ENCODE assay signal across 10 mouse cellular contexts in the genomic region with DNA sequence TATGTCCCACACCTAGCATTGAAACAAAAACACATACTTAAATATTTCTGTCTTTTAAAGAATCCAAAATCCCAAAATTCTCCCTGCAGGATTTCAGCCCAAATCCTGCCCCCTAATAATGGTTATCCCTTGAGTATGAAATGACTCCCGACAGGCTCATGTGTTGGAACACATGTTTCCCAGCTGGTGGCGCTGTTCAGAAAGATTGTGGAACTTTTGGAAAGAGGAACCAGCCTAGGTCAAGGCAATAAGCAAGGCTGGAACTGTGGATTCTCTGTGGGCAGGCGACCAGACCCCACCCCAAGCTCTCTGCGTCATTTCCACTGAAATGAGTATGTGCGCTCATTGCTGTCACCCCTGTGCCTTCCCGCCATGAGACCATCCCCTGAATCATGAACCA. TPM values are rescaled to one million over a fixed set of nuclear protein-coding genes. Genes with fewer than 3 reads are reported as not detected.
A peak's percentile ranks its signal among the peaks of the same experiment; 100 is the strongest.
DNase-seq lines count a peak whose midpoint lies in the region; ATAC-seq and TF ChIP-seq lines count a peak whose summit lies in the region.
"Had no signal": no experiment of that assay in that cellular context is flagged by ENCODE, and none has a peak within 500 bp of the region (broad histone marks: within the 10 kb centered on the region; RNA-seq: fewer than 3 reads in every experiment).

No protein-coding gene starts in this region.

- peak; percentile 20 for DNase-seq in heart, postnatal 4 days
- no peak for DNase-seq in heart, adult 8-10 months (ENCODE audit: low spot score)
- DNase-seq in B cell, adult 2 months, result peak; percentile 8 to 27
- DNase-seq in Patski (ENCODE audit: low read depth, low spot score), result no peak
- peak; percentile 34 for DNase-seq in lung, adult 2 months
- DNase-seq in spleen, postnatal 4 days (ENCODE audit: low spot score in 2 of 2), result no peak
- DNase-seq in forebrain, embryonic 10.5 days (ENCODE audit: extremely low spot score, low spot score), result no peak

- no peaks in the 10 kb centered on the region for H3K4me1 ChIP-seq in lung, adult 2 months (ENCODE audit: control insufficient read depth, insufficient read depth, low read length)
- no peaks in the 10 kb centered on the region; the same call in 1 of the 2 replicates for H3K4me1 ChIP-seq in forebrain, embryonic 10.5 days
- H3K4me1 ChIP-seq: lung, embryonic 15.5 days had no signal

- ATAC-seq in Patski, result no peak
- ATAC-seq in activated CD4-positive, CD25-positive, alpha-beta regulatory T cell, adult 4 months, result no peak

- no peaks in the 10 kb centered on the region; the same call in 1 of the 2 replicates for H3K9me3 ChIP-seq in forebrain, embryonic 10.5 days
- H3K9me3 ChIP-seq: lung, embryonic 15.5 days had no signal

- 75% methylated on average over 6 of the region's 6 CpGs for WGBS in lung, adult 2 months
- WGBS in forebrain, embryonic 10.5 days, result 86% methylated on average over 6 of the region's 6 CpGs

- no peak for TF ChIP-seq POLR2A in lung, adult 2 months (IDR thresholded peaks at IDR 0.05; ENCODE audit: borderline replicate concordance, extremely low read depth, low read depth, low read length)

- no peak overlapping the region for H3K27ac ChIP-seq in forebrain, embryonic 10.5 days
- H3K27ac ChIP-seq: lung, embryonic 15.5 days had no signal

- H3K4me3 ChIP-seq in lung, adult 2 months (replicated peaks; ENCODE audit: extremely low read depth, low read depth, low read length), result no peak overlapping the region
- H3K4me3 ChIP-seq in forebrain, embryonic 10.5 days, result no peak overlapping the region
- H3K4me3 ChIP-seq: erythroblast, embryonic 14.5 days; lung, embryonic 15.5 days had no signal

- TF ChIP-seq CTCF in Patski (IDR thresholded peaks at IDR 0.05), result peak; percentile 61
- TF ChIP-seq CTCF in lung, adult 2 months (IDR thresholded peaks at IDR 0.05; ENCODE audit: insufficient read depth, low read length), result peak; percentile 18; the same call in 1 of the 2 replicates

- POLR2A ChIA-PET in Patski (lab: Charles Lee), result no interaction called here

- in situ Hi-C loops in Patski (cut with MboI; ENCODE audit: low pct_unique_long_range_greater_than_20kb), result loop anchor here (10.0 kb wide), 1 partner anchor 131 kb away; no protein-coding TSS in a partner anchor

- CTCF ChIA-PET in Patski (lab: Charles Lee), result interaction anchor here (1.7 kb wide), 1 partner anchor 17 kb away, joined by 5 read pairs; no protein-coding TSS in a partner anchor

- peaks cover 44% of the 10 kb centered on the region for H3K36me3 ChIP-seq in forebrain, embryonic 10.5 days (replicated peaks)

- H3K27me3 ChIP-seq in Patski, result no peaks in the 10 kb centered on the region
- H3K27me3 ChIP-seq in forebrain, embryonic 10.5 days (ENCODE audit: poor library complexity, severe bottlenecking), result no peaks in the 10 kb centered on the region
- H3K27me3 ChIP-seq: lung, embryonic 15.5 days had no signal

RNA-seq across cellular contexts. Expression of a gene that starts 20.1 kb away (rescaled TPM):
- 10 to 100 TPM; 45.6 to 49.7 TPM for total RNA-seq in heart, postnatal 4 days (2021)
- 10 to 100 TPM; 53.3 to 70.3 (median 58.0) TPM for total RNA-seq in heart, adult 8-10 months (2022)
- 34.6 TPM for polyA plus RNA-seq in Patski (2021)
- polyA plus RNA-seq in lung, adult 2 months (2012; rRNA removed), result 12.1 and 12.3 TPM in 2 replicates
- polyA plus RNA-seq in activated CD4-positive, CD25-positive, alpha-beta regulatory T cell, adult 4 months (2017; shearing (Covaris generic)), result 10 to 100 TPM; 25.1 to 25.8 TPM
- 51.2 and 54.0 TPM in 2 replicates for polyA plus RNA-seq in forebrain, embryonic 10.5 days (2016; fragmentation: Nextera tagmentation; extraction: Ambion mirVana)

RNA-seq across cellular contexts. Expression of a gene that starts 20.3 kb away (rescaled TPM):
- total RNA-seq in heart, postnatal 4 days (2021), result 10 to 100 TPM; 21.6 to 22.4 TPM
- 10 to 100 TPM; 20.1 to 21.7 (median 20.8) TPM for total RNA-seq in heart, adult 8-10 months (2022)
- polyA plus RNA-seq in Patski (2021), result 40.4 TPM
- 18.4 and 22.0 TPM in 2 replicates for polyA plus RNA-seq in lung, adult 2 months (2012; rRNA removed)
- 10 to 100 TPM; 17.2 to 21.3 TPM for polyA plus RNA-seq in activated CD4-positive, CD25-positive, alpha-beta regulatory T cell, adult 4 months (2017; shearing (Covaris generic))
- polyA plus RNA-seq in forebrain, embryonic 10.5 days (2016; fragmentation: Nextera tagmentation; extraction: Ambion mirVana), result 35.5 and 36.0 TPM in 2 replicates

Comparison
In these comparisons a context has a peak if more than half of its experiments do, and no peak if none do; other contexts are left out.
1. DNase-seq: peak in heart, postnatal 4 days (single experiment), B cell, adult 2 months (2 of 2) and lung, adult 2 months (single experiment); none in heart, adult 8-10 months (single experiment), Patski (single experiment), spleen, postnatal 4 days (0 of 2) and forebrain, embryonic 10.5 days (single experiment).